Mouse (Mus musculus): ENCODE data around the gene Cldn20.
A peak's percentile ranks its signal among the peaks of the same experiment; 100 is the strongest.

Gene Cldn20

GRCm38 (mm10) chr17:3532254-3532653 lies at the start of gene Cldn20:
Cldn20 (plus strand) TSS chr17:3532554.
- no peak for DNase-seq

- DNase-seq = no peak
Observed at GRCm38 (mm10) chr17:3483091-3483490, 49.3 kb upstream of the Cldn20 start.

DNA sequence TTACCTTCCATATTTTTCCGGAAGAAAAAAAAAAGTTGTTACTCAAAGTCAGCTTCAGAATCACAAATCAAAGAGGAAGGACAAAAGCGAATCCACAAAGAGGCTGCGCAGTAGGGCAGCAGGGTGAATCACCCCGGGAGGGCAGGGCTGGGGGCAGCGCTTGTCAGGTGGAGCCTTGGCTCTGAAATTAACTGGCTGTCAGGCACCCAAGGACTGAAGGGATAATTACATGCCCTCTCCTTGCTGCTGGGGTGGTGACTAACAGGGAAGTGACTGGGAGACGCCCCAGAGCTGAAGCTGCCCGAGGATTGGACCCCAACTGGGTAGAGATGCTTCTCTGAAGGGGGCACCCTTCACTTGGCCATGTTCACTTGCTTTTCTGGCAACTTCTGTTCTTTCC lies 46.5 kb upstream of the Cldn20 start:
- DNase-seq = no peak

DNA sequence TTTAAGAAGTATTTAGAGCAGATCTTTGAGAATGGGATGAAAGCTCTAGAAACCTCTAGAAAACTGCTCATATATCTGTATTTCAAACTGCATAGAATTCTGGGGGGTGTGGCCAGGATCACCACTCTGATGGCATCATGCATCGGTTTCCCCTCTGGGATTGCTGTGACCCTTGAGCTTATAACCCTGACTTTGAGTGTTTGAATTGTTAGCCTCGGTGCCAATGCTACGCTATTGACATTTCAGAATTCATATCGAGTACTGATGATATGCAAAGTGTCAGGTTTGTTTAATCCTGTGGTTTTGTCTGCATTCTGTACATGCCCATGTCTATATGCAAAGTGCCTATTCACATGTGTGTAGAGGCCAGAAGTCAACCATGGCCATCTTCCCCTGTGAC lies 45.1 kb upstream of the Cldn20 start:
- no peak for DNase-seq

DNA sequence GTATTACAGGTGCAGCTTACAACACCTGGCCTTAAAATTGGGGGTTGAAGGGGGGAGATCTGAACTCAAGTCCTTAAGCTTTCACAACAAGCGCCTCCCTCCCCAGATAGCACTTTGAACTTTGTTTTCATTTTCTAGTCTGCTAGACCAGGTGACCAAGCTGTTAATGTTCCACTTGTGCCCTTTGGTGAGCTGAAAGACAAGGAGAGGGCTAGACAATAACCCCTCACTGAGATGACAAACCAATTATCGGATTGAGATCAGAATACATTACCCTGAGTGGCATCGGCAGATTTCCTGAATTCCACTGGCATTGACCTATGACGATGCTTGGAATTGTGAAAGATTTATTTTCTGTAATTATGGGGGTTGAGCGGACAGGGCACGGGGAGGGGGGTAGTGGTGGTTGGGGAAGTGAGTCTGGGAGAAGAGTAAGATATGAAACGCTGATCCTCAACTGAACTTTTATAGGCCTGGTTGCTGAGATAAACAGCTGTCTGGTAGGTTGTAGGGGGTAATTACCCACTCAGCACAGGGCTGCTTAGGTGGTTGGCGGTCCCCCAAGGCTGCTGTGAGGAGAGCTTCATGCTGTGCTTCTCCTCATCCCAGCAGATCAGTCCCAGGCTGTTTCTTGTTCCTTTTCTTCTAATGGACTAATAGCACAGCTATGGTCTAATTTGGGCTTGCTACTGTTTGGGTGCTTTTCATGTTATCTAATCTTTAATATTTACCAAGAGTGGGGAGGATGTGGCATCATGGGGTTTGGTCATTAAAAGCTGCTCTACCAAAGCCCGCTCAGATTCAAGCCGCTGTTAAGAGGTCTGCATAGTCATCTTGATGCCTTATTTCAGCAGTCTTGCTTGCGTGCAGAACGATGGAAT lies 44.4 kb upstream of the Cldn20 start:
- DNase-seq = no peak

- no peak for DNase-seq
Observed at GRCm38 (mm10) chr17:3490216-3490895, 42.0 kb upstream of the Cldn20 start.

- no peak for DNase-seq
Observed at GRCm38 (mm10) chr17:3491065-3491464, 41.3 kb upstream of the Cldn20 start.

- DNase-seq = no peak
Observed at GRCm38 (mm10) chr17:3491667-3492066, 40.7 kb upstream of the Cldn20 start.

- DNase-seq = peak; percentile 52
Observed at GRCm38 (mm10) chr17:3495576-3495975, 36.8 kb upstream of the Cldn20 start.

- no peak for DNase-seq
Observed at GRCm38 (mm10) chr17:3496080-3496479, 36.3 kb upstream of the Cldn20 start.

DNA sequence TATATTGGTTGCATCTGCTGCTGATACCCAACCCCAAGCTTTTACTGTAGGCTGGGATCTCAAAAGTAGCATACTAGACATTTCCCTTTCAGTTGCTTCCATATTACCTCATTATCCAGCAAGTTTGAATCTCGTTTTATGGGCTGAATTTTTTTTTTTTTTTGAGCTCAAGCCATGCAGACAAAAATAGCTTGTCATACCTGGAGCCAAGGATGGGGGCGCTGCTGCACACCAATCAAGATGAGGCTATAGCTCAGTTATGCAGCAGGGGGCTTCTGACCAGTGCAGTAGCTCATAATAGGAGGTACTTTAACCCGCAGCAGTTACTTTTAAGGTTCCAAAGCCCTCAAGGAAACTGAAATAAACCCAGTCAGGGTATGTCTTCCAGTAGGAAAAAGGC lies 34.3 kb upstream of the Cldn20 start:
- no peak for DNase-seq

DNA sequence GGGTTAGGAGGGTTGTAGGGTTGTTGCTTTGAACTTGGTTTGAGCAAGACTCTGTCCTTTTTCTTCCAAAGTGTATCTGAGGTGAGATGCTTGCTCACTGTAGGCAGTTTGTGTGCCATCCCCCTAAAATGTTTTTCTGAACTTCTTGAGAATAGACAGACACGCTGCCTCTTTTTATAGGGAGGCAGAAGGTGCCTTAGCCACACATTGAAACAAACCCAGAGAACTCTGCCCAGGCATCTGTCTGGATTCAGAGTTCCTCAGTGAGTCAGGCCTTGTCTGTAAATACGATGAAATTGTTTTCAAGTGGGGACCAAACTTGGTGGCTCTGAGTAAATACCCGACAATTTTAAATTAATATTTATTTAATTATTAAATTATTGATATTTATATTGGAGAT lies 33.8 kb upstream of the Cldn20 start:
- DNase-seq = no peak

DNA sequence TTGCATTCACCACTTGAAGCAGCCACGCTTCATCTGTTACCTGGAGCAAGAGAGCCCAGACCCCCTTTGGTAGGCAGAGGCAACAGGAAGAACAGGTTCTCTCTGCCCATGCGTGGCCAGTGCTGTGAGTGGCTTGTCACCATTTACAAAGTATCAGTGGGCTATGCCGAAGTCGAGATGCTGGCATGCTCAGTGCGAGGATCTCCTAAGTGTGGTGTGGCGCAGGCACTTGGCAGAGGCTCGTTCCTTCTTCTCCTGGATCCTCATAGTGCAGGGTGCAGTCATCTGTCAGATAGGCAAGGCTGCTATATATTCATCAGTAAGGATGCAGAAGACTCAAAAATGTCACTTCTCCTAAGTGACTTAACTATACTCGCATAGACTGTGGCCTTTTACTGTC lies 32.9 kb upstream of the Cldn20 start:
- no peak for DNase-seq

DNA sequence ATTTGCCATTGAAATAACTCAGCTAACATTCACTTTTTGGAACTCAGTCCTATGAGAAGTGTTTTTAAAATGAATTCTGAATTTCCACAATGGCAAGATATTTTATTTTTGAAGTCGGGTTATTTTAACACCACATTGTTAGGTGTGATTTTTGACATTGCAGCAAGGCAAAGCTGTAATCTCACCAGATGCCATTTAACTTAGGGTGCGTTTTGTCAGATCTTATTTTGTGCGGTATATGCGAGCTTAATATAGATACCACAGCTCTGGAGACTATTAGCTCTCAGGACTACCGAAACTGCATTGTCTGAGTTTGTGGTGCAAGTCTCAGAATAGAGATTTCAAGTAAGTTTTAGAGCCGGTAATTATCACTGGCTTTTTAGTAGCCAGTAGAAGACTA lies 32.3 kb upstream of the Cldn20 start:
- DNase-seq = no peak

DNA sequence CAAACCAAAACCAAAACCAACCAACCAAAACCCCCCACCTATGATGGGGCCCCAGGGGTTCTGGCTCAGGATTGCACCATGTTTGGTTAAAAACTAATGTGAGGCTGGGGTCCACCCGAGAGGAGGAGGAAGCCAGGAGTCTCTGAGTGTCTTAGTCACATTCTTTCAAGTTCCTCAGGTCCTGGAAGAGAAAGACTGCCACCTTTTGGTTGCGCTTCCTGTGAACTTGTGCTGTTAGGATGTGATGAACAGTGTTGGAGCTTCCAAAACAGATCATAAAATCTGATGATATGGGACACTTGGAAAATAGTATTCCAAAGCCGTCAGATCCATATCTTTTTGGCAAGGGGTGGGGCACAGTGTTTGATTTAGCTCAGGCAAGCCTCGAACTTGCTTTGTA lies 31.4 kb upstream of the Cldn20 start:
- no peak for DNase-seq

- no peak for DNase-seq
Observed at GRCm38 (mm10) chr17:3505711-3506110, 26.6 kb upstream of the Cldn20 start.

- no peak for DNase-seq
Observed at GRCm38 (mm10) chr17:3506508-3506907, 25.8 kb upstream of the Cldn20 start.

GRCm38 (mm10) chr17:3509841-3510240 lies 22.5 kb upstream of the Cldn20 start:
- peak; percentile 67 for DNase-seq

DNA sequence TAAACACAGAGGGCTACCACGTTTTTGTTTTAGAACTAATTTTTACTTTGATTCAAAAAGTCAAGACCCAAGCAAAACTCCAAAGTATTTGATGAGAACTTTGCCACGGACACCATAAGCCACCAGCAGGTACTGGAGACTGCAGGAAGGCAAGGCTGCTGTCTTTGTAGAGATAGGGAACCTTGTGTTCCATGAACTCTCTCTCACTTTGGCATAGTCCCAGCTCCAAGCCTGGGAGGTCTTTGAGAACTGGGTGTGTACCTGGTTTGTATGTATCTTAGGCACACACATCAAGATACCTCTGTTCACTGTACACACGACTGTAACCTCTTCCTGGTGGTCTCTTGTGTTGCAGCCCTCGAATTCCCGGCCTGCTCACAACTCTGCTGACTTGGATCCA lies 18.0 kb upstream of the Cldn20 start:
- no peak for DNase-seq

- DNase-seq = no peak
Observed at GRCm38 (mm10) chr17:3515851-3516250, 16.5 kb upstream of the Cldn20 start.

GRCm38 (mm10) chr17:3516406-3516805 lies 15.9 kb upstream of the Cldn20 start:
- no peak for DNase-seq

DNA sequence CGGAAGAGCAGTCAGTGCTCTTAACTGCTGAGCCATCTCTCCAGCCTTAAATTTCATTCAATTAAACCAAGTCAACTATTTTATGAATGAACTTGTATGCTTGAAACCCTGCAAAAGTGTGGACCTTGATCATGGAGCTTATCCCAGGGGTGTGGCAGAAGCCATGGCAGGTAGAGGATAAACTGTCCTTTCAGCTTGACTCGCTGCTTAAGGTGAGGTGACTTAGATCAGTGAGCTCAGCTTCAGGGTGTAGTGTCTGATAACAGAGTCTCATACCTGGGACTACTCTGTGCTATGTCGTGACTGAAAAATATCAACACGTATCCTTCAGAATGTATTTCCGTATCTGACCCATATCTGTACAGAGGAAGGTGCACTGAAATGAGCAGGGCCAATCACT lies 12.0 kb upstream of the Cldn20 start:
- no peak for DNase-seq

- DNase-seq = no peak
Observed at GRCm38 (mm10) chr17:3527841-3528471, 4.4 kb upstream of the Cldn20 start.

DNA sequence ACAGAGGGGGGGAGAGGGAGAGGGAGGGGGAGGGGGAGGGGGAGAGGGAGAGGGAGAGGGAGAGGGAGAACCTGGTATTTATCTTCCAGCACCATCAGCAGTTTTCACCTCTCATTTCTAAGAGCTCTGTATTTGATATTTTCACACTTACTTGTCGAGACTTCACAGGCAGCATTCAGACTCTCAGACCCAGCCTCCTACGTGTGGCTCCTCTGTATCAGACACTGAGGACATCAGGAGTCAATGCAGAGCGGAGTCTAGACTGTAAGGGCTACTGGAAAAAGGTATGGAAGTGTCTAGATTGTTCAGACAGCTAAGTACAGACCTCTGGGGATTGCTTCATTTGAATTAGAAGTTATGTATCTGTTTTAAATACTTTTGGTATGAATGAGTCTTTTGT lies 2.8 kb upstream of the Cldn20 start:
- DNase-seq = no peak
